Mouse (Mus musculus) CD4-positive, CD25-positive, alpha-beta regulatory T cell, adult 4 months (primary cell): ENCODE data around the gene Zfp456. TPM values are rescaled to one million over a fixed set of nuclear protein-coding genes. Genes with fewer than 3 reads are reported as not detected.
"Not testable (repeated sequence)": the region's sequence is repeated elsewhere in the genome, so short reads cannot be mapped to it uniquely, and the experiment has no call there.

Source experiments
- ATAC-seq: one replicate; pipeline ENCODE4 v1.8.0; 2017
- polyA plus RNA-seq, 2 experiments: library from polyadenylated mRNA; unstranded; fragments of 100-300 nt; shearing (Covaris generic); gene quantifications; one replicate each; pipeline ENCODE4 v1.2.1; 2017

The Zfp456 gene
- polyA plus RNA-seq, result 1 to 10 TPM; 4.2 to 7.7 TPM

DNA sequence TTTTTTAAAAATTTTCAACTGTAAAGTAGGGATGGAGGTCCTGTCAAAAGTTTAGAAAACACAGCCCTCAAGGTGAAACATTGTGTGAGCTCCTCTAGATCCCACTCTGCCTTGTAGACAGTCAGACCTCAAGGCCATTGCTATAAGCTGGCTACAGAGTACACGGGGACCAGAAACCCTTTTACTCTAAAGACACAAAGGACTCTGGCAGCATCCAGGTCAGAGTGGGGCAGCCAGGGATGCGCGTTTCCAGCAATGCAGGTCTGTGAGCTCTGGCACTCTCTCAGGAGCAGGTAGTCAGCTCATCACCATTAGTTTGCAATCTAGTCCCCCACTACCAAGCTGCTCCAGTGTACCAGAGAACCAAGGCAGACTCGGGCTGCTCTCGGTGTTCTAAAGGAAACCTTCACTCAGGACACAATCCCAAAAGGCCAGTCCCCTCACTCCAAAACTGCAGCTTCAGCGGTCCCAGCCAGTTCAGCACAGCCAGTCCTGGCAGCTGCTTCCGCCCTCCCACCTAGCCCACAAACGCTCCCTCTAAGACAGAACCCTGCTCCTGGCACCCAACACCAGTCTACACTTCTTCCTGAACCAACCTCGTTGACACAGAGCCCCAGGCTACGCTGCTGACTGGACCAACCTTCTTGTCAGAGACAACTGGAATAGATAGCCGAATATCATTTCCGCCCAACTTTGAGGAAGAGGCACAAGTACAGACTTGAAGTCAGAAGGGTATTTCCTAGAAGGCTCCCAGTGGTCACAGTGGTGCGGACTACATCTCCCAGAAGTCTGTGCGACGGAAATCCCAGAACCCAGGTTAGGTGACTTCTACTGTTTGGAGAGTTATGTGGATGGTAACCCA is at the start of gene Zfp456, which contains the start of gene Gm28041:
TSS of gene Zfp456 (minus strand) at position 761 of the 862 bp plus-strand sequence.
TSS of gene Gm28041 (minus strand) at position 684 of the 862 bp plus-strand sequence.
- ATAC-seq, result peak; percentile 99

DNA sequence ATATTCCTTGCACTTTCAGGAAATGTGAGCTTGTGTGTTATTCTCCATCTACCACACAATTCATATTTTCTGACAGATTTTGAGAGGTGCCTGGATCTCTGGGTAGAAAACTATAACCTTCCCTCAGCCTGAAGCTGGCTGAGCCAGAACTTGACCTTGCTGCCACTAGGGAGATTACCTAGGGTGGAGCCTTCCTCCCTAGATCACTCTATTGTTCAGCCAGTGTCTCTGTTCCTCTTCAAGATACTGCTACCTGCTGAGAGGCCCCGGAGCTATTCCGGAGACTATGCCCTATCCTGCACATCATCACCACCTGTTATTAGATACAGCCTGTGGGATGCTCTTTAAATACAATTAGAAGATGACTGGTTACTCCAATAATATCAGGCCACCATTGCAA is 46.9 kb upstream of the Zfp456 start:
- not testable (repeated sequence) for ATAC-seq

DNA sequence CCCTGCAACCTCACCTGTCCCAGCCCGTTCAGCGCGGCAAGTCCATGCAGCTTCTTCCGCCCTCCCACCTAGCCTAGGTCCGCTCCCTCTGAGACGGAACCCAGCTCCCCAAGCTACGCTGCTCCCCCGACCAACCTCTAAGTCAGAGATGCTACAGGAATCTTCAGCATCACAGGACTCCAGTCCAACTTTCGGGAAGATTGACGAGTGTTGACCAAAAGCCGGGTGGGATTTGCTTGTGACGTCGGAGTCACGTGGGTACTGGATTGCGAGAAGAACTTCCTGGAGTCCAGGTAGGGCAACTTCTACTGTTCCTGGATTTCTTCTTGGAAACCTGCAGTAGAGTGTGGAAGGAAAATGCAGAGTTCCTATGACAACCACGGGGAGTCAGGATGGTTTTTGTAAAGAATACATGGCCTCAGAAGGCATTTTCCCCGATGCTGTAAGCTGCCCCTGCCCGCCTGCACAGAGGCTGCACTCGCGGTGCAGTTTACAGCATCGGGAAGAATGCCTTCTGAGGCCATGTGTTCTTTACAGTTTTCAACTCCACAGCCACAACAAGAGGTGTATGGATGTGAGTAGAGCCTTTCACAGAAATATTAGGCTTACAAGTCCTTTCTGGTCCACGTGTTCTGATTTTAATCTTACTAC is 45.7 kb upstream of the Zfp456 start, which contains the start of gene Zfp459:
TSS of gene Zfp459 (minus strand) at position 212 of the 651 bp plus-strand sequence.
- peak; percentile 87 for ATAC-seq

DNA sequence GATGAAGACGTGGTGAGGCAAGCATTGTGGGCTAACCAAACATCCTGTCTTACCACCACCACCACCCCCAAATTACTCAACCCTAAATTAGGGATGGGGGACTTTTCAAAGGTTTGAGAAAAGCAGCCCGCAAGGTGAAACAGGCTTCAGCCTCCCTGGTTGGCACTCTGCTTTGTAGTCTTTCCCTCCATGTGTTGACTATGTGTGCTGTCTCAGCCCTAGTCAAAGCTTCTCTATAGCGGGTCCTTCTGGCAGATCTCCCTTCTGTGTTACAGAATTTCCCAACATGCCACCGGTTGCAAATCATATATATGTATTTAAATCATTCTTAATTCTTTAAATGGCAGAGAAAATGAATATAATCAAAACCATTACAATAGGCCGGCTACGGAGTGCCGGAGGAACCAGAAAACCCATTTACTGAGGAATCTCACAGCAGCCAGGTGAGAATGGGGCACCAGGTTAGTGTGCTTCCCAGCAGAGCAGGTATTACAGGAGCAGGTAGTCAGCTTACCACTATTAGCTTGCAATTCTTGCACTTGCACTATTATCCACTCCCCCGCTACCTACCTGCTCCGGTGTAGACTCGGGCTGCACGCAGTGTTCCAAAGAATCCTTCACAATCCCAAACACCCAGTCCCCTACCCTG is 45.1 kb upstream of the Zfp456 start:
- no peak for ATAC-seq

DNA sequence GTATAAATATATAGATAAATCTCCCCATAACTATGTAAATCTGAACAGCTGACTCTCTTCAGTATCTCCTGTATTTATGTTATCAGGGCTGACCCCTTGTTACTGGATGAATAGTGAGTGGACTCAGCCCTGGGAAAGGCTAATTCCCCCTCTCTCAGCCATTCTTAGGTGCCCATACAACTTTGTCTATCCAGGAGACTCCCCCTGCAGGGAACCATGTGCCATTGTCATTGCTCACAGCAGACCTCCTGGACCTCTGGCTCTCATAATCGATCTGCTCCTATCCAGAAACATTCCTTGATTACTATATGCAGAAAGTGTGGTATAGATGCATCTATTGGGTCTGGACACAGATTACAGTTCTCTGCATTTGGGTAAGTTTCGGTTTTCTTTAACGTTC is 41.2 kb upstream of the Zfp456 start:
- no peak for ATAC-seq

DNA sequence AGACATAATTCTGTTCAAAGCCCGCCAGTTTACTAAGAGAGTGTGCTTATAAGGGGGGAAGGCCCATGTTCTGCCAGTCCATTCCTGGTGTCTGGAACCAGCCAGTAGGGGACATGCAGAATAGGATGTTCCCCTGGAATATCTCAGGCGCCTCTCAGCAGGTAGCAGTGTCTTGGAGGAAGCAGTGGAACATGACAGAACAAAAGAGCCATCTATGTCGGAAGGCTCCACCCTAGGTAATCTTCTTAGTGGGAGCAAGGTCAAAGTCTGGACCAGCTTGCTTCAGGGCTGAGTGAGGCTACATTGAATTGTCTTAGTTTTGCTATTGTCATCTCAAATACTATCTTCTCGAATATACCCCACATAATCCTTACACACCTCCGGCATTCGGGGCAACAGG is 40.1 kb upstream of the Zfp456 start:
- no peak for ATAC-seq

DNA sequence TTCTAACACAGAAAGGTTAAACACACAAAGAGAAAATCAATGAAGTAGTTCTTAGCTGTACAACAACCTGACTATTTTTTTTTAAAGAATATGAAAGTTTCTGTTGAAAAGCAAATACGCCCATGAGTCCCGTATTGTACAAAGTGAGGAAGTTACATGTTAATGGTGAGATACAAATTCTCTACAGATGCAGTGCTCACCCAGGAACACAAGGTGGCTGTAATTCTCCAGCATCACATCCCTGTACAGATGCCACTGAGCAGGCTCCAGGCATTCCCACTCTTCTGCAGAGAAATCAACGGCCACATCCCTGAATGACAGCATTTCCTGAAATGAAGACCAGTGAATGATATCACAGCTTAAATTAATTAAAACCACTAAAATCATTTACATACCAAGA is 38.0 kb upstream of the Zfp456 start:
- ATAC-seq, result not testable (repeated sequence)

DNA sequence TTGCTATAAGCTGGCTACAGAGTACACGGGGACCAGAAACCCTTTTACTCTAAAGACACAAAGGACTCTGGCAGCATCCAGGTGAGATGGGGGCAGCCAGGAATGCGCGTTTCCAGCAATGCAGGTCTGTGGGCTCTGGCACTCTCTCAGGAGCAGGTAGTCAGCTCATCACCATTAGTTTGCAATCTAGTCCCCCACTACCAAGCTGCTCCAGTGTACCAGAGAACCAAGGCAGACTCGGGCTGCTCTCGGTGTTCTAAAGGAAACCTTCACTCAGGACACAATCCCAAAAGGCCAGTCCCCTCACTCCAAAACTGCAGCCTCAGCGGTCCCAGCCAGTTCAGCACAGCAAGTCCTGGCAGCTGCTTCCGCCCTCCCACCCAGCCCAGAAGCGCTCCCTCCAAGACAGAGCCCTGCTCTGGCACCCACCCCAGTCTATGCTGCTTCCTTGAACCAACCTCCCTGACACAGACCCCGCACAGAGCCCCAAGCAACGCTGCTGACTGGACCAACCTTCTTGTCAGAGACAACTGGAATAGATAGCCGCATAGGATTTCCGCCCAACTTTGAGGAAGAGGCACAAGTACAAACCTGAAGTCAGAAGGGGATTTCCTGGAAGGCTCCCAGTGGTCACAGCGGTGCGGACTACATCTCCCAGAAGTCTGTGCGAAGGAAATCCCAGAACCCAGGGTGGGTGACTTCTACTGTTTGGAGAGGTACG is 23.7 kb upstream of the Zfp456 start, which contains the start of gene Zfp429:
TSS of gene Zfp429 (minus strand) at position 637 of the 721 bp plus-strand sequence.
- ATAC-seq, result peak; percentile 98

DNA sequence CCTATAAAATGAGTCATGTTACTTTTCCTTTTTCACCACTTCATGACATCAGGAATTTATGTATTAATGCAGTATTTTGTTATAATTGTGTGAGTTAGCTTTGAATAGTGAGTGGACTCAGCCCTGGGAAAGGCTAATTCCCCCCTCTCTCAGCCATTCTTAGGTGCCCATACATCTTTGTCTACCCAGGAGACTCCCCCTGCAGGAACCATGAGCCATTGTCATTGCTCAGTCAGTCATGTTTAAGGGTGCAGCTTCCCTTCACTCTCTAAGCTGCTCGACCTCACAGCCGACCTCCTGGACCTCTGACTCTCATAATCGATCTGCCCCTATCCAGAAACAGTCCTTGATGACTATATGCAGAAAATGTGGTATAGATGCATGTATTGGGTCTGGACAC is 645 bp upstream of the Zfp456 start:
- ATAC-seq, result not testable (repeated sequence)

DNA sequence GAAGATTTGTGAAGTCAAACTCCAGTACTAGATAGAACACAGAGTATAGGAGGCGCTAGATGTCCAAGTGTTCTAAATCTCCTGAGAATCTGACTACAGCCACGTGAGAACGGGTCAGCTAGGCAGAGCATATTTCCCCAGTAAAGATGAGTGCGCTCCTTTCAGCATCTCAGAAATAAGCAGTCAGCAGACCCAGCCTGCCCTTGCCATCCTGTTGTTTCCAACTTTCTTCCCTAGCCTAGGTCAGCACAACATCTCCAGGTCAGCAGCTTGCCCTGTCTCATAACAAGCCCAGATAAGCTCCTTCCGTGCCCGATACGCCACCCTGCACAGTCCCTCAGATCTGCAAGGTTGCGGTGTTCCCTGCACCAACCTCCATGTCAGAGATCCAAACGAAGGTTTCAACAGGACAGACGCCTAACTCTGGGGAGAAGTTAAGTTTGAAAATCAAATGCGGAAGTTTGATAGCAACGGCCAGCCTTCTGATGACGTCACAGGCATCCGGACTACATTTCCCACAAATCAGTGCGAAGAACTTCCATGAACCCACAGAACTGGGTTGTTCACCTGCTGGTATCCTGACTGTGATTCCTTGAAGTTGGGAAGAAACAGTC is 15.4 kb downstream of the Zfp456 start, which contains the start of the genes Gm28044 and Zfp953:
TSS of gene Gm28044 (minus strand) at position 406 of the 614 bp plus-strand sequence.
TSS of gene Zfp953 (minus strand) at position 475 of the 614 bp plus-strand sequence.
- peak; percentile 98 for ATAC-seq

DNA sequence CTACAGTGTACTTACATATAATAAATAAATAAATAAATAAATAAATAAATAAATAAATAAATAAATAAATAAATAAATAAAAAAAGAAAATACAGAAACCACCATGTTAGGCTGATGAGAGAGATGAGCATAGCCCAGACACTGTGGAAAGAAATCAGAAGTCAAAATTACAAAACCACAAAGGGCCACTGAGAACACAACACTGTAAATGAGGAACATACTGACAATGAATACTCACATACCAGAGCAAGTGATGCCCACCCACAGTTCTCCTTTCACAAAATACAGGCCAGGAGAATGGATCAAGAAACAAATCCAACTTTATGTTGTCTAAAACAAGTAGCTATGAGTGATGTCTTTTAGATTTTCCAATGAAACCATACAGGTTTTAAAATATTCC is 23.8 kb downstream of the Zfp456 start:
- no peak for ATAC-seq

DNA sequence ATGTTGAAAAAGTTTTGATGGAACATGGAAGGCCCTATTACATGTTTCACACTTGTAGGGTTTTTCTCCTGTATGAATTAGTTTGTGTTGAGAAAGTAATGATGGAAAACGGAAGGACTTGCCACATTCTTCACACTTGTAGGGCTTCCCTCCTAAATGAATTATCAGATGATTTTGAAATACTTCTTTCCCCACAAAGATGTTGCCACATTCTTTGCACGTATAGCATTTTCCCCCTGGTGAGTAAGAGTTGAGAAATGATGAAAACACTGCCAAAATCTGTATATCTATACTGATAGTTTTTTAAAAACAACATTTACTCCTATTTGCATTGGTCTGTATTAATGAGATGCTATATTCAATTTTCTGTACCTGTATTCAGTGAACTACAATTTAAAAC is 32.2 kb downstream of the Zfp456 start:
- no peak for ATAC-seq

DNA sequence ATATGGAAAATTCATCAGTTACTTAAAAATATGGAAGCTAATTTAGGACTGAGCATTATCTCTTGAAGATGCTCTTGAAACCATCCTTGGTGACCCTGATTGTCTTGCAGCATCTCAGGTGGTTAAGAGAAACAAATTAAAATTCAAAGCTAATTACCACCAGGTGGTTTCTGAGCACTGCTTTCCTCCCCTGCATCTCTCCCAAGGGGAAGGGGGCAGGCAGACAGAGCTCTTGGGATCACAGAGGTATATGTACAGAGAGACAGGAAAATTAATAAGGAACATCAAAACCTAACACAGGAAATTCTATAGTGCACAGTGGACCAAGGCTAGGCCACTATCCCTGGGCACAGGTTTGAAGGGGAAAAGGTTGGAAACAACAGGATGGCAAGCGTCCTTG is 42.7 kb downstream of the Zfp456 start:
- peak; percentile 27 for ATAC-seq

DNA sequence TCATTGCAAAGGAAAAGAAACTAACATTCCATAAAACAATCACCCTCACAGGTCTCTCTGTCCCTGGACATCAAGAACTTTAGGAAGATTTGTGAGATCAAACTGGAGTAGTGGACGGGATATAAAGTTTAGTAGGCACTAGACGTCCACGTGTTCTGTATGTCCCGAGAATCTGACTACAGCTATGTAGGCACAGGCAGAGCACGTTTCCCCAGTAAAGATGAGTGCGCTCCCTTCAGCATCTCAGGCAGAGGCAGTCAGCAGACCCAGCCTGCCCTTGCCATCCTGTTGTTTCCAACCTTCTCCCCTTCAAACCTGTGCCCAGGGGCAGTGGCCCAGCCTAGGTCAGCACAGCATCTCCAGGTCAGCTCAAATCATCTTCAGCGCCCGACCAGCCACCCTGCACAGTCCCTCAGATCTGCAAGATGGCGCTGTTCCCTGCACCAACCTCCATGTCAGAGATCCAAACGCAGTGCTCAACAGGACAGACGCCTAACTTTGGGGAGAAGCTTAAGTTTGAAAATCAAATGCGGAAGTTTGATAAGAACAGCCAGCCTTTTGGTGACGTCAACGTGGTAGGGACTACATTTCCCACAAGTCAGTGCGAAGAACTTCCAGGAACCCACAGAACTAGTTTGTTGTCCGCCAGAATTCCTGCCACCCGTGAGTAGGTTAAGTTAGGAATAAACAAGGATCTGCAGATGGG is 43.4 kb downstream of the Zfp456 start, which contains the start of gene Zfp595:
TSS of gene Zfp595 (minus strand) at position 552 of the 706 bp plus-strand sequence.
- ATAC-seq, result peak; percentile 96

Other genes with a start within 250 kb of the Zfp456 start
- gene Rsl1, start 202.6 kb downstream of the Zfp456 start, polyA plus RNA-seq, result 10 to 100 TPM; 22.0 to 28.0 TPM
- gene Zfp455, start 181.3 kb downstream of the Zfp456 start, polyA plus RNA-seq, result 1 to 10 TPM; 4.3 to 6.5 TPM
- 1 to 10 TPM in 1 of 2 experiments, under 1 TPM in 1; 0.96 to 1.5 TPM for gene Zfp458, start 97.3 kb downstream of the Zfp456 start, polyA plus RNA-seq
- 1 to 10 TPM in 1 of 2 experiments, under 1 TPM in 1; 0.72 to 1.5 TPM for gene Zfp457, start 69.3 kb downstream of the Zfp456 start, polyA plus RNA-seq
- gene Zfp595, start 43.2 kb downstream of the Zfp456 start, polyA plus RNA-seq, result 1 to 10 TPM; 6.9 to 7.7 TPM
- 1 to 10 TPM in 1 of 2 experiments, not detected in 1; 2.0 TPM for gene Gm28044, start 15.3 kb downstream of the Zfp456 start, polyA plus RNA-seq
- 1 to 10 TPM; 2.4 to 2.7 TPM for gene Zfp953, start 15.2 kb downstream of the Zfp456 start, polyA plus RNA-seq
- gene Gm28041, start 77 bp downstream of the Zfp456 start, polyA plus RNA-seq, result 1 to 10 TPM; 1.0 to 1.1 TPM
- 10 to 100 TPM; 21.8 to 24.6 TPM for gene Zfp429, start 24.0 kb upstream of the Zfp456 start, polyA plus RNA-seq
- 1 to 10 TPM; 2.3 to 2.4 TPM for gene Zfp459, start 45.6 kb upstream of the Zfp456 start, polyA plus RNA-seq
- gene Zfp874a, start 75.8 kb upstream of the Zfp456 start, polyA plus RNA-seq, result 10 to 100 TPM; 14.1 to 19.7 TPM
- gene Zfp874b, start 108.4 kb upstream of the Zfp456 start, polyA plus RNA-seq, result 10 to 100 TPM; 15.5 TPM
- 10 to 100 TPM; 18.0 to 18.7 TPM for gene Zfp58, start 124.7 kb upstream of the Zfp456 start, polyA plus RNA-seq
- 1 to 10 TPM; 1.0 to 2.2 TPM for gene Gm26965, start 150.3 kb upstream of the Zfp456 start, polyA plus RNA-seq
- 10 to 100 TPM; 53.6 to 54.3 TPM for gene Zfp87, start 150.4 kb upstream of the Zfp456 start, polyA plus RNA-seq
- 10 to 100 TPM; 19.6 TPM for gene Zfp748, start 178.0 kb upstream of the Zfp456 start, polyA plus RNA-seq
- 1 to 10 TPM; 7.5 to 9.8 TPM for gene Zfp729b, start 233.9 kb upstream of the Zfp456 start, polyA plus RNA-seq